Mouse (Mus musculus) gastrocnemius, postnatal 36 days (tissue): ENCODE measurements around the gene Gm45618. TPM values are rescaled to one million over a fixed set of nuclear protein-coding genes. Genes with fewer than 3 reads are reported as not detected.

Source experiments
- DNase-seq, 2 experiments: peaks; one replicate each; pipeline ENCODE4 v3.0.0; 2022
- intact Hi-C: fragments of 180-260 bp; cut with DNase I; formaldehyde crosslinking; loops from one replicate; pipeline ENCODE4 v1.15.1; 2025
- total RNA-seq, 2 experiments: library from RNA; stranded (reverse); gene quantifications; 2 replicates each; pipeline ENCODE4 v1.2.3; 2021

The Gm45618 gene
- total RNA-seq, 2 experiments from 2014 or later, result not detected

GRCm38 (mm10) chr7:142095183-142095931, 25.2 kb downstream of the Gm45618 start, which contains the start of gene Dusp8:
Dusp8 (minus strand) TSS chr7:142095843.
- intact Hi-C loops, result loop anchor here (2.0 to 5.0 kb wide), 2 partner anchors 15 to 33 kb away; partner anchors contain the start of gene Mob2
- DNase-seq, result peak; percentile 85 to 90

DNA sequence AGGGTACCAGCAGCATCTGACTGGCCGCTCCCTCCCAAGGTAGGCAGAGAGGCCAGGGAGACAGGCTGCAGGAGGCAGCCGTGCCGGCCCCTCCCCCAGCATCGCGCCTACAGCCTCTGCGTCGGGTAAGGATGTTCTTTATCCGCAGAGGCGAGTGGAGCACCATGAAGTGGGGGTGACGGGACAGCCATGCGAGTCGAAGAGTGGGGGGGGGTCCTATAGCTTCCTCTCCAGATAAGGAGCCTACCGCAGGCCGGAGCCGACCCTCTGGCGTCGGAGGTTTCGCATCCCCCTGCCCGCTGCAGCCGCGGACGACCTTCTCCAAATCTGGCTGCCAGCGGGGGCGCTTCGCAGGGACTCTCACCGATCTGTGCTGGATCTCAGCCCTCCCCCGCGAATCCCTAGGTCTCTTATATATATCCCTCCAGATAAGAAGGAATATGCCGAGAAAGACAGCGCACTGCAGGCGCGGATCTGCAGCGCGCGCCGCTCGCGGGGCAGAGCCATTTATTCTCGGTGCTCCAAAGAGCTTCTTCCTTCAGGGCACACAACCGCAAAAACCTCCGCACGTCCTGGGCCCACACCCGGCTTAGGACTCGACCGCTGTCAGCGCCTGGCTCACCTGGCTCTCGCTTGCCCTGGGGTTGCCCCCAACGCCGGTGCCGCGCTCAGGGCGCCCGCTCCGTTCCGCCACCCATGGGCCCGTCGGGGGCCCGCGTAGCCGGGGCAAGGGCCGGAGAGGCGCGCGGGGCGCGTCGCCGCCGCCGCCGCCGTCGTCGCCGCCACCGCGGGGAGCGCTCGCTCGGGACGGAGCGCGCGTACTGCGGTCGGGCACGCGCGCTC, 26.0 kb downstream of the Gm45618 start:
- no peak for DNase-seq
- intact Hi-C loops, result loop anchor here (2.0 to 5.0 kb wide), 2 partner anchors 14 to 32 kb away; partner anchors contain the start of gene Mob2

GRCm38 (mm10) chr7:142093696-142094240, 26.8 kb downstream of the Gm45618 start:
- intact Hi-C loops, result loop anchor here (2.0 kb wide), 1 partner anchor 13 kb away; no protein-coding TSS in a partner anchor
- DNase-seq, result no peak

GRCm38 (mm10) chr7:142092991-142093390, 27.5 kb downstream of the Gm45618 start:
- DNase-seq, result no peak
- intact Hi-C loops, result no loop called here

- intact Hi-C loops, result no loop called here
- no peak for DNase-seq
Measured at GRCm38 (mm10) chr7:142091848-142092247, 28.7 kb downstream of the Gm45618 start.

DNA sequence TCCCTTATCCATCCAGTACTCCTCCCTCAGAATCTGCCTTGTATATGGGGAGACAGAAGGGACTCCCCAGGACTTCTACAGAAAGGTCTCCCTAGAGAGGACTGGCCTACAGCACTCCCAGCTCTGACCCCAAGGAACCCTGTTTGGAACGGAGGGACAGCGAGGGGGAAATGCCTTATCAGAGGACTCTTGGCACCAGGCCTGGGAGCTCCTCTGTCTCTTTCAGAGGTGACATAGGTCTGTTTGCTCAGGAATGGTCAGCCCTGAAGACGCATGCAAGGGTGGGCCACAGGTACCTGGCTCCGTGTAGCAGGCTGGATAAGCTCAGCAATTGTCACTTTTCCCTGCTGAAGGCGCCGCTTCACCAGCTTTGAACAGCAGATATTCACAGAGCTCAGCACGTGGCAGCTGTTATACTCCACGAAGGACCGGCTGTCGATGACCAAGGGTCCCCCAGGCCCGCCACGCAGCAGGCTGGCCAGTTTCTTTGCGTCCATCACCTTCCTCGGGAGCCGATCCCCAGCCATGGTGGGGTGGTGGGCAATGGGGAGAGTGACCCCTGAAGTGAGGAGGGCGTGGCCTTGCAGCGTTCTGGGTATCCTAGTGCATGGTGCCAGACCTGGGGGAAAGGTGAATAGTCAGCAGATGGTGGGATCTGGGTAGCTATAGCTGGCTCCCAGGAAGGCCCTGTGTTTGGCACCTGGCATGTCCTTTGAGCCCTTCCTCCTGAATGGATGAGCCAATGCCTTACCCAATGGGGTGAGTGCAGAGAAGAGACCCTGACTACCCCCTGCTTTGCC, 30.7 kb downstream of the Gm45618 start:
- intact Hi-C loops, result no loop called here
- no peak for DNase-seq

DNA sequence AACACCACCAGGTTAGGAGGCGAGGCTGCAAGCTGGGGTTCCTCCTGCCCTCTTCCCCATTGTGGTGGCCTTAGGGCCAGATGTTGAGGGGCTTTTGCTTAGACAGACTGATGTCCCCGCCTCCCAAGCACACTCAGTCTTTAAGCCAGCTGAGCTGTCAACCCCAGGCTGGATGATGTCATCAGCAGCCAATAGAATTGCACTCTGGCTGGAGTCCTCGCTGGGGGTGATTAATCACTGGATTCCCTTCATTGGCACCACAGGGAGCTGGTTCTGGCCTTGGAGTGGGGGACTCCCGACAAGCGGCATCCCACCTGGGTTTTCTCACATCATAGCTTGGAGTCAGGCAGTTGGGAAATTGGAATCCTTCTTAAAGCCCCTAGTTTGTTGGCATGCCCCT, 31.6 kb downstream of the Gm45618 start:
- DNase-seq, result no peak
- intact Hi-C loops, result no loop called here

GRCm38 (mm10) chr7:142087069-142087652, 33.4 kb downstream of the Gm45618 start:
- no peak for DNase-seq
- intact Hi-C loops, result no loop called here

DNA sequence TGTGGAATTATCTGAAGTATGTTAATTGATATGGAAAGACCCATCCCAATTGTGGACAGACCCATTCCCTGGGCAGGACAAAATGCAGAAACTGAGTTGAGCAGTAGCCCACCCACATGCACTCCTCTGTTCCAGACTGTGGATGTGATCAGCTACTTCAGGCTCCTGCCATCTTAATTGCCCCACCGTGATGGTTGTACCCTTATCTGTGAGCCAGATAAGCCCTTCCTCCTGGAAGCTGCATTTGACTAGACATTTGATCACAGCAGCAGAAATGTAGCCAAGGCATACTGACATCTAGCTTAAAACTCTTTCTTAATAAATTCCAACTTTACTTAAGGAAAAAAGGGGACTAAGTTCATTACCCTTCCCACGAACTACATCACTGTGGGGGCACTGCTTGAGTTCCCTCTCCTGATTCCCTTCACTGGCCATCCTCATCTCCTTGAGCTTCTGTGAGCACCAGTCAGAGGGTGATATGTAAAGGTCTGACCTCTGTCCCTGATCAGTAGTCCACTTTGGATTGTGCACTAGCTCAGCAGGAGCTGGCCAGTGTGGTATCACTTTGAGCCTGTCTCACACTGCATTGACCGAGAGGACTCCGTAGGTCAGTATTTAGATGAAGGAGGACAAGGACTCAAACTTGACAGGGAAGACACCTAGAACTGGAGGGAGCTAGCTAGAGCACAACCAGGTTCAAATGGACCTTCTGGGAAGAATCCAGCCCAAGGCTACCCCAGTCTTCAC, 34.2 kb downstream of the Gm45618 start:
- no peak for DNase-seq
- intact Hi-C loops, result no loop called here

- intact Hi-C loops, result no loop called here
Measured at GRCm38 (mm10) chr7:142084820-142085219, 35.7 kb downstream of the Gm45618 start.

GRCm38 (mm10) chr7:142084395-142084794, 36.1 kb downstream of the Gm45618 start:
- no peak for DNase-seq

More at GRCm38 (mm10) chr7:142084820-142085219, 35.7 kb downstream of the Gm45618 start:
- peak; percentile 73 to 76 for DNase-seq

GRCm38 (mm10) chr7:142083588-142084317, 36.8 kb downstream of the Gm45618 start:
- intact Hi-C loops, result no loop called here
- peak; percentile 53 to 61 for DNase-seq

More at GRCm38 (mm10) chr7:142084395-142084794, 36.1 kb downstream of the Gm45618 start:
- intact Hi-C loops, result no loop called here

GRCm38 (mm10) chr7:142082607-142083006, 37.9 kb downstream of the Gm45618 start:
- intact Hi-C loops, result no loop called here
- no peak for DNase-seq

GRCm38 (mm10) chr7:142082179-142082578, 38.4 kb downstream of the Gm45618 start:
- no peak for DNase-seq
- intact Hi-C loops, result no loop called here

GRCm38 (mm10) chr7:142081736-142082135, 38.8 kb downstream of the Gm45618 start:
- intact Hi-C loops, result loop anchor here (2.0 kb wide), 1 partner anchor 13 kb away; the partner anchor contains the start of gene Dusp8
- DNase-seq, result no peak

DNA sequence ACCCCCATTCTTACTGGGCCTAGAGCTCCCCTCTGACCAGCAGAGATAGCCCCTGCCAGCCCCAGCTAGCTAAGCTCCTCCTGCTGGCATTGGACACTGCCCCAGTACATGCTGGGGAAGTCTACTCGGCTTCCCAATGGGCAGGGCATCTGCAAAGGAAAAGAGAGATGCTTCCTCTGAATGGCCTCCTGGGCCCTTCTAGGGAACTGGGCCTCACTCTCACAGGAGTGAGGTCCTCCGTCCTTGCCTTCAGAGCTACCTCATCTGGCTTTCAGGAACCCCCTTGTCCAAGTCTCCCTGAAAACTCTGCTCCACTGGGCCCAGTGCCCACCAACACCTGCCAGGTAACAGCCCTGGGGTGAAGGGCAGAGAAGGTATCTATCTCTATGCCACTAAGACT, 39.7 kb downstream of the Gm45618 start:
- intact Hi-C loops, result loop anchor here (2.0 kb wide), 1 partner anchor 14 kb away; the partner anchor contains the start of gene Dusp8
- DNase-seq, result no peak

DNA sequence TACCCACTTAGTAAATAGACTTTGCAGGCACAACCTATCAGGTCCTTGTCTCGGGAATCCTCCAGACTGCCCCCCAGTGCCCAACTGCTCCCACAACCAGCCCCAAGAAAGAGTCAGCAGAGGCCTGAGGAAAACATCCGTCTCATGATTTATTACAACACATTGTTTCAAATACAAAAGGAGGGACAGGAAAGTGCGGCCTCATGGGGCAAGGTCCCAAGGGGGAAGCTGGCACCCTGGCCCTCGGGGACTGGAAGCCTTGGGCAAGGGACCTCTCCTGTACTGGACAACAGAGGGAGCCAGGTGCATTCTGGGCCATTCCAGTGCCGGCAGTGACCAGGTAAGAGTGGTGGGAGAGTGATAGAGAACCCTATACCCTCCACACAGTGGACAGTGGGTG, 41.2 kb downstream of the Gm45618 start:
- DNase-seq, result no peak
- intact Hi-C loops, result no loop called here

GRCm38 (mm10) chr7:142077138-142077537, 43.4 kb downstream of the Gm45618 start:
- intact Hi-C loops, result no loop called here
- no peak for DNase-seq
